Comparison of ENCODE assay signal across 8 mouse cellular contexts in genomic region chr10:22010088-22010818, GRCm38 (mm10). TPM values are rescaled to one million over a fixed set of nuclear protein-coding genes. Genes with fewer than 3 reads are reported as not detected.
A peak's percentile ranks its signal among the peaks of the same experiment; 100 is the strongest.
DNase-seq lines count a peak whose midpoint lies in the region; ATAC-seq and TF ChIP-seq lines count a peak whose summit lies in the region.

No protein-coding gene starts in this region.

- H3K27me3 ChIP-seq in E14TG2a.4 (ENCODE audit: insufficient read depth, low read length) = no peaks in the 10 kb centered on the region; the same call in 1 of the 2 replicates
- H3K27me3 ChIP-seq in embryonic facial prominence, embryonic 11.5 days (ENCODE audit: control insufficient read depth, insufficient read depth, low read length) = no peaks in the 10 kb centered on the region
- no peaks in the 10 kb centered on the region for H3K27me3 ChIP-seq in heart, embryonic 14.5 days (ENCODE audit: control insufficient read depth, insufficient read depth, low read length)
- H3K27me3 ChIP-seq in lung, embryonic 16.5 days (ENCODE audit: control insufficient read depth, insufficient read depth, low read depth, low read length) = no peaks in the 10 kb centered on the region

- no peak overlapping the region for H3K4me3 ChIP-seq in E14TG2a.4 (replicated peaks; ENCODE audit: low read length)
- H3K4me3 ChIP-seq in embryonic facial prominence, embryonic 11.5 days (ENCODE audit: low read depth, low read length) = no peak overlapping the region
- H3K4me3 ChIP-seq in heart, embryonic 14.5 days (ENCODE audit: control insufficient read depth in 1 of 2, insufficient read depth in 1 of 2, low read depth in 1 of 2, low read length in 2 of 2) = no peak overlapping the region
- no peak overlapping the region for H3K4me3 ChIP-seq in lung, embryonic 16.5 days (ENCODE audit: low read length)

- H3K36me3 ChIP-seq in E14TG2a.4 (ENCODE audit: insufficient read depth, low read length) = no peaks in the 10 kb centered on the region
- no peaks in the 10 kb centered on the region for H3K36me3 ChIP-seq in embryonic facial prominence, embryonic 11.5 days (replicated peaks; ENCODE audit: control insufficient read depth, insufficient read depth, low read depth, low read length)
- H3K36me3 ChIP-seq in heart, embryonic 14.5 days (ENCODE audit: control insufficient read depth, insufficient read depth, low read length) = no peaks in the 10 kb centered on the region
- no peaks in the 10 kb centered on the region for H3K36me3 ChIP-seq in lung, embryonic 16.5 days (ENCODE audit: control insufficient read depth, insufficient read depth, low read length)

- WGBS in embryonic facial prominence, embryonic 11.5 days = 38% methylated on average over 19 of the region's 19 CpGs
- 32% methylated on average over 19 of the region's 19 CpGs for WGBS in heart, embryonic 14.5 days
- WGBS in lung, embryonic 16.5 days = 32% methylated on average over 19 of the region's 19 CpGs

- ATAC-seq in embryonic facial prominence, embryonic 11.5 days (replicated peaks; ENCODE audit: insufficient number of reproducible peaks, low FRiP score, low TSS enrichment, low read depth) = no peak
- ATAC-seq in heart, embryonic 14.5 days (ENCODE audit: insufficient number of reproducible peaks, insufficient read depth, low FRiP score, low read depth) = no peak
- ATAC-seq in lung, embryonic 16.5 days (ENCODE audit: low read depth) = no peak

- no peak overlapping the region for H3K27ac ChIP-seq in embryonic facial prominence, embryonic 11.5 days (replicated peaks; ENCODE audit: low read depth, low read length)
- H3K27ac ChIP-seq in heart, embryonic 14.5 days (replicated peaks in 1 of 2; ENCODE audit: control insufficient read depth in 1 of 2, insufficient read depth in 1 of 2, low read depth in 2 of 2, low read length in 2 of 2) = no peak overlapping the region
- no peak overlapping the region for H3K27ac ChIP-seq in lung, embryonic 16.5 days (ENCODE audit: low read length)

- H3K4me2 ChIP-seq in embryonic facial prominence, embryonic 11.5 days (ENCODE audit: low read depth, low read length) = no peak overlapping the region
- 0 out of 2 replicates have a peak overlapping the region, but pooled peaks have one; percentile 21 for H3K4me2 ChIP-seq in heart, embryonic 14.5 days (ENCODE audit: low read length)
- H3K4me2 ChIP-seq in lung, embryonic 16.5 days (ENCODE audit: low read depth, low read length) = peak overlapping the region; percentile 41

- 0 out of 2 replicates have a peak, but pooled peaks cover 10% of the 10 kb centered on the region for H3K4me1 ChIP-seq in E14TG2a.4 (replicated peaks; ENCODE audit: low read depth, low read length)
- H3K4me1 ChIP-seq in embryonic facial prominence, embryonic 11.5 days (ENCODE audit: control insufficient read depth, insufficient read depth, low read length) = no peaks in the 10 kb centered on the region
- H3K4me1 ChIP-seq in heart, embryonic 14.5 days (ENCODE audit: control insufficient read depth in 2 of 2, insufficient read depth in 2 of 2, low read length in 2 of 2) = no peaks in the 10 kb centered on the region
- H3K4me1 ChIP-seq in lung, embryonic 16.5 days (replicated peaks; ENCODE audit: control insufficient read depth, insufficient read depth, low read length) = no peaks in the 10 kb centered on the region

- no peaks in the 10 kb centered on the region for H3K9me3 ChIP-seq in E14TG2a.4 (ENCODE audit: low read length)
- no peaks in the 10 kb centered on the region for H3K9me3 ChIP-seq in embryonic facial prominence, embryonic 11.5 days (replicated peaks; ENCODE audit: control insufficient read depth, low read length)
- no peaks in the 10 kb centered on the region for H3K9me3 ChIP-seq in heart, embryonic 14.5 days (ENCODE audit: control insufficient read depth, low read length)
- H3K9me3 ChIP-seq in lung, embryonic 16.5 days (ENCODE audit: control insufficient read depth, low read length) = no peaks in the 10 kb centered on the region

- peak; percentile 79 to 81 for DNase-seq in adrenal gland, postnatal 36 days
- DNase-seq in embryonic facial prominence, embryonic 11.5 days (ENCODE audit: low spot score) = peak; percentile 87
- DNase-seq in layer of hippocampus, adult 11-12 months (ENCODE audit: low spot score) = peak; percentile 91
- DNase-seq in ovary, postnatal 14 days (ENCODE audit: low spot score) = peak; percentile 69
- DNase-seq in thymus, postnatal 14 days = peak; percentile 81

- no peak overlapping the region for H3K9ac ChIP-seq in embryonic facial prominence, embryonic 11.5 days (replicated peaks; ENCODE audit: low read length)
- H3K9ac ChIP-seq in heart, embryonic 14.5 days (ENCODE audit: low read length) = no peak overlapping the region
- H3K9ac ChIP-seq in lung, embryonic 16.5 days (ENCODE audit: low read length) = no peak overlapping the region

- TF ChIP-seq CTCF in E14TG2a.4 (conservative IDR thresholded peaks at IDR 0.05; ENCODE audit: low read length) = peak; percentile 45

RNA-seq across cellular contexts. Expression of gene 4930444G20Rik, which starts 57.6 kb away (rescaled TPM):
- total RNA-seq in adrenal gland, postnatal 36 days (2021) = not detected
- polyA plus RNA-seq in embryonic facial prominence, embryonic 11.5 days (2014; fragmentation: Nextera tagmentation; extraction: Ambion mirVana) = not detected in 2 replicates
- polyA plus RNA-seq in heart, embryonic 14.5 days (2014; fragmentation: Nextera tagmentation; extraction: Ambion mirVana) = not detected in 2 replicates
- not detected in 2 replicates for polyA plus RNA-seq in lung, embryonic 16.5 days (2015; fragmentation: Nextera tagmentation; extraction: Ambion mirVana)
